Mouse (Mus musculus): ENCODE measurements around the gene Pcsk5. TPM values are rescaled to one million over a fixed set of nuclear protein-coding genes. Genes with fewer than 3 reads are reported as not detected.

Gene Pcsk5
- 7.5 and 7.7 TPM in 2 replicates for polyA plus RNA-seq (2015; fragmentation: Nextera tagmentation; extraction: Ambion mirVana)

- Histone ChIP-seq H3K4me1 (peaks cover 21% of the 10 kb centered on the region), H3K27me3 (no peaks in the 10 kb centered on the region)
- under 1% methylated on average over 35 of the region's 36 CpGs for WGBS
Measured at GRCm38 (mm10) chr19:17837471-17837859, at the start of gene Pcsk5. Gene Pcsk5 (minus strand): TSS chr19:17837632.

GRCm38 (mm10) chr19:17875804-17876203 lies 38.4 kb upstream of the Pcsk5 start:
- Histone ChIP-seq H3K4me2 (replicated peaks) (no peak overlapping the region), H3K9ac (replicated peaks) (no peak overlapping the region), H3K9me3 (no peaks in the 10 kb centered on the region), H3K36me3 (no peaks in the 10 kb centered on the region), H3K4me3 (no peak overlapping the region), H3K4me1 (no peaks in the 10 kb centered on the region), H3K27me3 (no peaks in the 10 kb centered on the region), H3K27ac (replicated peaks) (no peak overlapping the region)
- 87% methylated on average over 7 of the region's 7 CpGs for WGBS
- no peak for ATAC-seq (replicated peaks)

More at GRCm38 (mm10) chr19:17837471-17837859, at the start of gene Pcsk5:
- Histone ChIP-seq H3K4me2 (replicated peaks) (peak within 1 kb of the TSS; percentile 92), H3K36me3 (no peaks in the 10 kb centered on the region), H3K27ac (replicated peaks) (peak within 1 kb of the TSS; percentile 79), H3K9ac (replicated peaks) (peak within 1 kb of the TSS; percentile 66), H3K4me3 (peak within 1 kb of the TSS; percentile 75), H3K9me3 (no peaks in the 10 kb centered on the region)
- ATAC-seq (replicated peaks): peak; percentile 96

- no peak overlapping the region for H3K4me3 ChIP-seq
- no peak for ATAC-seq (replicated peaks)
- H3K27ac ChIP-seq (replicated peaks): no peak overlapping the region
- H3K9ac ChIP-seq (replicated peaks): no peak overlapping the region
- H3K36me3 ChIP-seq: no peaks in the 10 kb centered on the region
- WGBS: 58% methylated on average over 2 of the region's 2 CpGs
- H3K4me2 ChIP-seq (replicated peaks): no peak overlapping the region
- H3K9me3 ChIP-seq: no peaks in the 10 kb centered on the region
- H3K27me3 ChIP-seq: no peaks in the 10 kb centered on the region
- no peaks in the 10 kb centered on the region for H3K4me1 ChIP-seq
Measured at GRCm38 (mm10) chr19:17874388-17874787, 37.0 kb upstream of the Pcsk5 start.

- no peak overlapping the region for H3K9ac ChIP-seq (replicated peaks)
- WGBS: 62% methylated on average over 2 of the region's 2 CpGs
Measured at GRCm38 (mm10) chr19:17873755-17874154, 36.3 kb upstream of the Pcsk5 start.

GRCm38 (mm10) chr19:17866317-17866891 lies 29.0 kb upstream of the Pcsk5 start:
- 82% methylated on average over 3 of the region's 3 CpGs for WGBS
- ATAC-seq (replicated peaks): no peak

More at GRCm38 (mm10) chr19:17873755-17874154, 36.3 kb upstream of the Pcsk5 start:
- Histone ChIP-seq H3K9me3 (no peaks in the 10 kb centered on the region), H3K27ac (replicated peaks) (no peak overlapping the region), H3K4me2 (replicated peaks) (no peak overlapping the region), H3K4me1 (no peaks in the 10 kb centered on the region), H3K4me3 (no peak overlapping the region), H3K27me3 (no peaks in the 10 kb centered on the region), H3K36me3 (no peaks in the 10 kb centered on the region)
- ATAC-seq (replicated peaks): no peak

GRCm38 (mm10) chr19:17860351-17861014 lies 23.1 kb upstream of the Pcsk5 start:
- ATAC-seq (replicated peaks): no peak
- WGBS: 19% methylated on average over 4 of the region's 4 CpGs
- no peaks in the 10 kb centered on the region for H3K9me3 ChIP-seq

More at GRCm38 (mm10) chr19:17866317-17866891, 29.0 kb upstream of the Pcsk5 start:
- Histone ChIP-seq H3K9ac (replicated peaks) (no peak overlapping the region), H3K9me3 (no peaks in the 10 kb centered on the region), H3K4me3 (no peak overlapping the region), H3K4me2 (replicated peaks) (no peak overlapping the region), H3K4me1 (no peaks in the 10 kb centered on the region), H3K36me3 (no peaks in the 10 kb centered on the region), H3K27me3 (no peaks in the 10 kb centered on the region), H3K27ac (replicated peaks) (no peak overlapping the region)

GRCm38 (mm10) chr19:17856741-17857140 lies 19.3 kb upstream of the Pcsk5 start:
- H3K9me3 ChIP-seq: no peaks in the 10 kb centered on the region
- ATAC-seq (replicated peaks): no peak
- peaks cover 9% of the 10 kb centered on the region for H3K4me1 ChIP-seq
- H3K9ac ChIP-seq (replicated peaks): no peak overlapping the region
- no peaks in the 10 kb centered on the region for H3K27me3 ChIP-seq
- no peaks in the 10 kb centered on the region for H3K36me3 ChIP-seq
- WGBS: 56% methylated on average over 3 of the region's 3 CpGs
- H3K4me3 ChIP-seq: no peak overlapping the region
- H3K4me2 ChIP-seq (replicated peaks): no peak overlapping the region
- H3K27ac ChIP-seq (replicated peaks): no peak overlapping the region

More at GRCm38 (mm10) chr19:17860351-17861014, 23.1 kb upstream of the Pcsk5 start:
- Histone ChIP-seq H3K9ac (replicated peaks) (no peak overlapping the region), H3K36me3 (no peaks in the 10 kb centered on the region), H3K4me3 (no peak overlapping the region), H3K4me2 (replicated peaks) (no peak overlapping the region), H3K4me1 (peaks cover 9% of the 10 kb centered on the region), H3K27ac (replicated peaks) (no peak overlapping the region), H3K27me3 (no peaks in the 10 kb centered on the region)

- WGBS: 87% methylated on average over 2 of the region's 2 CpGs
- no peak for ATAC-seq (replicated peaks)
- Histone ChIP-seq H3K9ac (replicated peaks) (no peak overlapping the region), H3K36me3 (no peaks in the 10 kb centered on the region), H3K4me3 (no peak overlapping the region), H3K4me1 (no peaks in the 10 kb centered on the region), H3K9me3 (no peaks in the 10 kb centered on the region), H3K27me3 (no peaks in the 10 kb centered on the region), H3K27ac (replicated peaks) (no peak overlapping the region), H3K4me2 (replicated peaks) (no peak overlapping the region)
Measured at GRCm38 (mm10) chr19:17848417-17848816, 11.0 kb upstream of the Pcsk5 start.

- Histone ChIP-seq H3K27ac (replicated peaks) (no peak overlapping the region), H3K4me2 (replicated peaks) (no peak overlapping the region), H3K36me3 (no peaks in the 10 kb centered on the region), H3K4me3 (no peak overlapping the region), H3K4me1 (no peaks in the 10 kb centered on the region), H3K9ac (replicated peaks) (no peak overlapping the region), H3K9me3 (no peaks in the 10 kb centered on the region), H3K27me3 (no peaks in the 10 kb centered on the region)
- no peak for ATAC-seq (replicated peaks)
- WGBS: 61% methylated on average over 5 of the region's 5 CpGs
Measured at GRCm38 (mm10) chr19:17845967-17846366, 8.5 kb upstream of the Pcsk5 start.

GRCm38 (mm10) chr19:17841586-17841985 lies 4.2 kb upstream of the Pcsk5 start:
- no peak for ATAC-seq (replicated peaks)
- Histone ChIP-seq H3K4me1 (peaks cover 8% of the 10 kb centered on the region), H3K9ac (replicated peaks) (no peak overlapping the region), H3K4me2 (replicated peaks) (no peak overlapping the region), H3K27ac (replicated peaks) (no peak overlapping the region), H3K27me3 (no peaks in the 10 kb centered on the region), H3K4me3 (no peak overlapping the region), H3K36me3 (no peaks in the 10 kb centered on the region), H3K9me3 (no peaks in the 10 kb centered on the region)
- WGBS: 85% methylated on average over 2 of the region's 2 CpGs

GRCm38 (mm10) chr19:17839856-17840255 lies 2.4 kb upstream of the Pcsk5 start:
- Histone ChIP-seq H3K4me3 (no peak overlapping the region), H3K9me3 (no peaks in the 10 kb centered on the region), H3K27me3 (no peaks in the 10 kb centered on the region), H3K9ac (replicated peaks) (no peak overlapping the region), H3K4me2 (replicated peaks) (no peak overlapping the region), H3K36me3 (no peaks in the 10 kb centered on the region), H3K27ac (replicated peaks) (no peak overlapping the region), H3K4me1 (peaks cover 21% of the 10 kb centered on the region)
- 87% methylated on average over 1 of the region's 1 CpGs for WGBS
- ATAC-seq (replicated peaks): no peak

- peak; percentile 88 for ATAC-seq (replicated peaks)
- WGBS: under 1% methylated on average over 72 of the region's 72 CpGs
Measured at GRCm38 (mm10) chr19:17836566-17837470, 614 bp downstream of the Pcsk5 start.

More at GRCm38 (mm10) chr19:17836566-17837470, 614 bp downstream of the Pcsk5 start:
- Histone ChIP-seq H3K4me3 (peak overlapping the region; percentile 75), H3K4me2 (replicated peaks) (peak overlapping the region; percentile 92), H3K4me1 (peaks cover 21% of the 10 kb centered on the region), H3K27ac (replicated peaks) (peak overlapping the region; percentile 79), H3K9ac (replicated peaks) (peak overlapping the region; percentile 66), H3K9me3 (no peaks in the 10 kb centered on the region), H3K36me3 (no peaks in the 10 kb centered on the region), H3K27me3 (no peaks in the 10 kb centered on the region)
